Mouse (Mus musculus): Measurements from ENCODE around the gene Tbc1d24.

- TF ChIP-seq SRF (IDR thresholded peaks at IDR 0.05; ENCODE audit: control insufficient read depth, insufficient read length, low read depth) (no peak), MYOG (IDR thresholded peaks at IDR 0.05; ENCODE audit: control insufficient read depth in 1 of 3, insufficient read depth in 1 of 3, insufficient read length in 2 of 3, low read depth in 2 of 3) (no peak), POLR2A (IDR thresholded peaks at IDR 0.05; ENCODE audit: insufficient read length, low read depth) (no peak), USF1 (IDR thresholded peaks at IDR 0.05; ENCODE audit: low read depth) (no peak), MAX (IDR thresholded peaks at IDR 0.05; ENCODE audit: low read depth) (no peak), TCF3 (IDR thresholded peaks at IDR 0.05; ENCODE audit: insufficient read length, low read depth) (no peak), E2F4 (IDR thresholded peaks at IDR 0.05; ENCODE audit: insufficient read depth) (no peak)
Measured at GRCm38 (mm10) chr17:24139968-24140367, 65.4 kb downstream of the Tbc1d24 start.
